Mouse (Mus musculus) CD8-positive naive resting alpha-beta T cell, adult 2 months (primary cell): Measurements from ENCODE around the gene Ilf3.

Source experiments
- DNase-seq, 2 experiments: peaks; one replicate each; pipeline ENCODE4 v3.0.0; 2022; ENCODE audit warnings: low read depth in 2 of 2, low spot score in 2 of 2

Gene Ilf3

GRCm38 (mm10) chr9:21402764-21403253, 35.1 kb downstream of the Ilf3 start:
- DNase-seq: no peak

GRCm38 (mm10) chr9:21403745-21404144, 36.1 kb downstream of the Ilf3 start:
- DNase-seq: no peak

- DNase-seq: no peak
Observed at GRCm38 (mm10) chr9:21405525-21405924, 37.9 kb downstream of the Ilf3 start.

- no peak for DNase-seq
Observed at GRCm38 (mm10) chr9:21407951-21408350, 40.3 kb downstream of the Ilf3 start.

GRCm38 (mm10) chr9:21408624-21409023, 41.0 kb downstream of the Ilf3 start:
- DNase-seq: no peak

- DNase-seq: peak; percentile 78 to 86
Observed at GRCm38 (mm10) chr9:21409592-21410317, 42.1 kb downstream of the Ilf3 start.

- peak; percentile 70 to 81 for DNase-seq
Observed at GRCm38 (mm10) chr9:21411669-21412550, 44.2 kb downstream of the Ilf3 start, which contains the start of gene Qtrt1. Qtrt1 (plus strand) TSS chr9:21411837.

- no peak for DNase-seq
Observed at GRCm38 (mm10) chr9:21417866-21418265, 50.2 kb downstream of the Ilf3 start.

- DNase-seq: no peak
Observed at GRCm38 (mm10) chr9:21419646-21420045, 52.0 kb downstream of the Ilf3 start.

GRCm38 (mm10) chr9:21424631-21425555, 57.2 kb downstream of the Ilf3 start, which contains the start of gene Dnm2:
Dnm2 (plus strand) TSS chr9:21424908.
- peak; percentile 98 to 100 for DNase-seq

- DNase-seq: no peak
Observed at GRCm38 (mm10) chr9:21425556-21425945, 57.9 kb downstream of the Ilf3 start.

GRCm38 (mm10) chr9:21426013-21426412, 58.3 kb downstream of the Ilf3 start:
- DNase-seq: no peak

- DNase-seq: no peak
Observed at GRCm38 (mm10) chr9:21426525-21426924, 58.9 kb downstream of the Ilf3 start.

- no peak for DNase-seq
Observed at GRCm38 (mm10) chr9:21427773-21428172, 60.1 kb downstream of the Ilf3 start.

GRCm38 (mm10) chr9:21428178-21428577, 60.5 kb downstream of the Ilf3 start:
- no peak for DNase-seq

- no peak for DNase-seq
Observed at GRCm38 (mm10) chr9:21430724-21431123, 63.1 kb downstream of the Ilf3 start.

GRCm38 (mm10) chr9:21432066-21432465, 64.4 kb downstream of the Ilf3 start:
- DNase-seq: no peak

- no peak for DNase-seq
Observed at GRCm38 (mm10) chr9:21433766-21434165, 66.1 kb downstream of the Ilf3 start.

- DNase-seq: no peak
Observed at GRCm38 (mm10) chr9:21434410-21434809, 66.7 kb downstream of the Ilf3 start.

GRCm38 (mm10) chr9:21435777-21436635, 68.3 kb downstream of the Ilf3 start:
- DNase-seq: peak; percentile 76 to 80
